Mouse (Mus musculus): ENCODE data around the gene Dbi. TPM values are rescaled to one million over a fixed set of nuclear protein-coding genes. Genes with fewer than 3 reads are reported as not detected.

Dbi gene
- total and polyA plus RNA-seq, 3 experiments: 149 to 164 TPM; not detected in 1

DNA sequence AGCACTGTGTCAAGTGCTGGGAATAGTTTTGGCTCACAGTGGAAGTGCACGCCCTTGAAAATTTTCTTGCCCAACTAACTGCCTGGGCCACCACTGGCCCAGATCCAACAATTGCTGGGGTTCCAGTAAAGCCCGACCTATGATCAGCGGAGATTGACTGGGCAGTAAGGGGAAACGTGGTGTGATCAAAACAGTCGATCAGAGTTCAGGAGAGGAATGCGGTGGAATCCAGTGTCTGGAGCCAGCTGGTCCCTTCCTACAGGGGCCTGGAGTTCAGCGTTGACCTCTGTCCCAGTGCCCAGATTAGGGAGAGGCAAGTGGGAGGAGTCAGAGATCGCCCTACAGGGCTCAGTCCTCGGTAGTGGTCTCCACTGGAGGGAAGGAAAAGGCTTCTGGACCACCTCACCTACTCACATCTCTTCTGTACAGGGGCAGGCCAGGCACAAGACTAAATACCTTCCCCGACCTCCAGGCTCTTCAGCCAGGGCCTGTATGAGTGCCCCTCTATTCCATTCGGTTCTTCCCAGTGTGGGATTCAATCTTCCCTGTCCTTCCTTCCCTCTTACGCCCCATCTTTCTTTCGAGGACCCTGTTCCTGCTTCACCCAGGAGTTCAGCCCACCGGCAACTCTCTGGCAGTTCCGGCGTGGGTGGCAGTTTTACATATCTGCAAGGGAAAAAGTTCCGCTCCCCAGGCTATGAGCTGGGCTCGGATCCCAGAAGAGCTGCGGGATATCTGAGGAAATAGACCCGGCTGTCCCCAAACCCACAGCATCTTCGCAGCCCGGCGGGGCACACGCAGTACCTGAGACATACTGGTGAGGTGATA, 523 bp downstream of the Dbi start:
- DNase-seq (ENCODE audit: low read depth, low spot score): peak; percentile 57
- peak overlapping the region; percentile 65 for H3K27ac ChIP-seq (ENCODE audit: control insufficient read depth, low read depth, low read length)
- peaks cover 2 to 35% of the 10 kb centered on the region in 2 experiments; a peak in 2 of 4 replicates for H3K4me1 ChIP-seq (ENCODE audit: control insufficient read depth in 1 of 2, insufficient read depth in 2 of 2, low read length in 2 of 2)
- no peaks in the 10 kb centered on the region for H3K27me3 ChIP-seq (ENCODE audit: control insufficient read depth in 1 of 2, insufficient read depth in 2 of 2, low read length in 2 of 2)
- TF ChIP-seq POLR2A (IDR thresholded peaks at IDR 0.05; ENCODE audit: control insufficient read depth in 1 of 2, insufficient read depth in 1 of 2, low read depth in 1 of 2, low read length in 2 of 2, poor library complexity in 1 of 2) (no peak), RCOR1 (IDR thresholded peaks at IDR 0.05; ENCODE audit: low read depth, low read length) (peak; percentile 5; the same call in 1 of the 2 replicates)
- no peaks in the 10 kb centered on the region for H3K9me3 ChIP-seq (replicated peaks; ENCODE audit: insufficient read depth, low read length)
- peak overlapping the region; percentile 72 for H3K9ac ChIP-seq (ENCODE audit: control insufficient read depth, low read depth, low read length, poor library complexity, severe bottlenecking)
- peaks cover 5% of the 10 kb centered on the region for H3K79me2 ChIP-seq (ENCODE audit: control insufficient read depth, insufficient read depth, low read length, poor library complexity)
- H3K4me3 ChIP-seq (ENCODE audit: control insufficient read depth in 1 of 2, insufficient read depth in 1 of 2, low read depth in 2 of 2, low read length in 2 of 2): peak overlapping the region; percentile 63 to 64
- peaks cover 0 to 23% of the 10 kb centered on the region in 2 experiments; a peak in 2 of 4 replicates for H3K36me3 ChIP-seq (ENCODE audit: control insufficient read depth in 1 of 2, insufficient read depth in 2 of 2, low read length in 2 of 2)

DNA sequence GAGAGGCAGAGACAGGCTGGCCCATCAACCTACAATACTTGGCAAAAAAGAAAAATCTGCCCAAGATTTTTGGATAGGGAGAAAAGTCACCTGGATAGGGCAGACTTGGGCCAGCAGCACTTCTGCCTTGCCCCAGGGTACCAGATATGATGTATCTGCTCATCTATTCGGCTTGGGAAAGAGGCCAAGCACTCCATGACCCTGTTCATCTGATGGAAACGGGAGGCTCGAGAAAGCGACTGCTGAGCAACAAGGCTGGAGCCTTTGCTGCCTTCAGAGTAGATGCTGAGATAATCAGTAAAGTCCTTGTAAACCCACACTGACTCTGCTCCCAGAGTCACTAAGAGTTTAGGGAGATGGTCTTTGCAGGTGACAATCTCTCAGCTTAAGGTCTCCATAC, 1.5 kb downstream of the Dbi start:
- DNase-seq (ENCODE audit: low read depth, low spot score): no peak
- H3K9ac ChIP-seq (ENCODE audit: control insufficient read depth, low read depth, low read length, poor library complexity, severe bottlenecking): no peak overlapping the region
- TF ChIP-seq ZNF384 (IDR thresholded peaks at IDR 0.05; ENCODE audit: low read depth, low read length) (no peak), KAT2A (conservative IDR thresholded peaks at IDR 0.05; ENCODE audit: low read depth, low read length) (no peak), CHD2 (IDR thresholded peaks at IDR 0.05; ENCODE audit: low read length) (no peak), CHD1 (IDR thresholded peaks at IDR 0.05; ENCODE audit: low read depth, low read length) (no peak), MAX (IDR thresholded peaks at IDR 0.05; ENCODE audit: low read length) (no peak), POLR2AphosphoS5 (IDR thresholded peaks at IDR 0.05; ENCODE audit: borderline replicate concordance, low read depth, low read length) (no peak), TCF12 (IDR thresholded peaks at IDR 0.05; ENCODE audit: low read depth, low read length) (no peak), E2F4 (IDR thresholded peaks at IDR 0.05; ENCODE audit: borderline replicate concordance, low read depth, low read length) (no peak), ETS1 (IDR thresholded peaks at IDR 0.05; ENCODE audit: low read depth, low read length) (no peak), UBTF (IDR thresholded peaks at IDR 0.05; ENCODE audit: borderline replicate concordance, insufficient read depth, low read depth, low read length) (no peak), HCFC1 (IDR thresholded peaks at IDR 0.05; ENCODE audit: low read depth, low read length) (no peak), JUND (IDR thresholded peaks at IDR 0.05; ENCODE audit: low read depth, low read length) (no peak), CTCF (IDR thresholded peaks at IDR 0.05 in 2 of 3, conservative IDR thresholded peaks at IDR 0.05 in 1 of 3; ENCODE audit: control insufficient read depth in 1 of 3, insufficient read depth in 1 of 3, low read depth in 2 of 3, low read length in 3 of 3, poor library complexity in 1 of 3, severe bottlenecking in 1 of 3) (no peak), POLR2AphosphoS2 (IDR thresholded peaks at IDR 0.05; ENCODE audit: low read length) (no peak), MXI1 (IDR thresholded peaks at IDR 0.05; ENCODE audit: low read depth, low read length) (no peak), POLR2A (IDR thresholded peaks at IDR 0.05; ENCODE audit: control insufficient read depth in 1 of 2, insufficient read depth in 1 of 2, low read depth in 1 of 2, low read length in 2 of 2, poor library complexity in 1 of 2) (no peak), EP300 (IDR thresholded peaks at IDR 0.05; ENCODE audit: low read depth in 1 of 2, low read length in 2 of 2) (no peak)
- H3K79me2 ChIP-seq (ENCODE audit: control insufficient read depth, insufficient read depth, low read length, poor library complexity): peaks cover 5% of the 10 kb centered on the region
- peaks cover 2 to 25% of the 10 kb centered on the region in 2 experiments; a peak in 2 of 4 replicates for H3K4me1 ChIP-seq (ENCODE audit: control insufficient read depth in 1 of 2, insufficient read depth in 2 of 2, low read length in 2 of 2)
- no peak overlapping the region for H3K4me3 ChIP-seq (ENCODE audit: control insufficient read depth in 1 of 2, insufficient read depth in 1 of 2, low read depth in 2 of 2, low read length in 2 of 2)
- H3K36me3 ChIP-seq (ENCODE audit: control insufficient read depth in 1 of 2, insufficient read depth in 2 of 2, low read length in 2 of 2): peaks cover 0 to 18% of the 10 kb centered on the region in 2 experiments; a peak in 2 of 4 replicates
- H3K9me3 ChIP-seq (replicated peaks; ENCODE audit: insufficient read depth, low read length): no peaks in the 10 kb centered on the region
- H3K27ac ChIP-seq (ENCODE audit: control insufficient read depth, low read depth, low read length): no peak overlapping the region
- H3K27me3 ChIP-seq (ENCODE audit: control insufficient read depth in 1 of 2, insufficient read depth in 2 of 2, low read length in 2 of 2): no peaks in the 10 kb centered on the region
